Comparison of ENCODE assay signal across 22 mouse cellular contexts in the genomic region with DNA sequence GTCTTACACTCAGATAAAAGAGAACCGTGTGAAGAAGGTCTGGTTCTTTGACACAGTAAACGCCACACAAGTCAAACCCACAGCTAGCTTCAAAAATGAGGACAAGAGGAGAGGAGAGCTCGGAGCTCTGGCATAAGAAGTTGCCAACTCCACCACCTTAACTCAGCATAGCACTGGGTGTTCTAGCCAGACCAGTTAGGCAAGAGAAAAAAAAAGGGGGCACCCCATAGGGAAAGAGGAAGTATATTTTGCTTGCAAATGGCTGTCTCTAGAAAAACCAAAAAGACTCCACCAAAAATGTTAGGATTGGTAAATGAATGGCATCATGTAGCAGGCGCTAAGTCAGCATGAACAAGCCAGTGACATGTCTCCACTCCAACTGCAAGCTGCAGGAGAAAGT. TPM values are rescaled to one million over a fixed set of nuclear protein-coding genes. Genes with fewer than 3 reads are reported as not detected.
"Had no signal": no experiment of that assay in that cellular context is flagged by ENCODE, and none has a peak within 500 bp of the region (broad histone marks: within the 10 kb centered on the region; RNA-seq: fewer than 3 reads in every experiment).

No protein-coding gene starts in this region.

- H3K4me3 ChIP-seq: left cerebral cortex, adult 2 months; neural tube, embryonic 12.5 days; neural tube, embryonic 15.5 days had no signal

- H3K9me3 ChIP-seq: neural tube, embryonic 12.5 days; neural tube, embryonic 15.5 days had no signal

- ATAC-seq: liver, postnatal 0 days; lung, postnatal 0 days had no signal

- DNase-seq: kidney, adult 2 months; kidney, postnatal 25 days; layer of hippocampus, postnatal 36 days; liver, postnatal 0 days; lung, embryonic 14.5 days; lung, postnatal 36 days; midbrain, embryonic 14.5 days; right cerebral cortex, adult 18-20 months; right cerebral cortex, postnatal 14 days; right cerebral cortex, postnatal 4 days; thymus, adult 2 months; thymus, postnatal 14 days; thymus, postnatal 4 days had no signal

- H3K36me3 ChIP-seq: neural tube, embryonic 12.5 days; neural tube, embryonic 15.5 days had no signal

- H3K27me3 ChIP-seq: neural tube, embryonic 12.5 days; neural tube, embryonic 15.5 days had no signal

- H3K9ac ChIP-seq: liver, embryonic 14.5 days; liver, postnatal 0 days; lung, embryonic 14.5 days; neural tube, embryonic 12.5 days; neural tube, embryonic 15.5 days had no signal

- H3K4me1 ChIP-seq: neural tube, embryonic 12.5 days; neural tube, embryonic 15.5 days had no signal

- H3K4me2 ChIP-seq: lung, embryonic 14.5 days; midbrain, embryonic 11.5 days; neural tube, embryonic 12.5 days; neural tube, embryonic 15.5 days had no signal

- H3K27ac ChIP-seq: kidney, postnatal 0 days; left cerebral cortex, adult 2 months; liver, embryonic 14.5 days; neural tube, embryonic 12.5 days; neural tube, embryonic 15.5 days; stomach, postnatal 0 days had no signal

RNA-seq across cellular contexts. Expression of gene Spn, which starts 26.4 kb away (rescaled TPM):
- polyA plus RNA-seq: lung, embryonic 14.5 days; midbrain, embryonic 11.5 days; midbrain, embryonic 14.5 days; midbrain, postnatal 0 days had no signal
